Mouse (Mus musculus): ENCODE results near the gene Asns.

Gene Asns

DNA sequence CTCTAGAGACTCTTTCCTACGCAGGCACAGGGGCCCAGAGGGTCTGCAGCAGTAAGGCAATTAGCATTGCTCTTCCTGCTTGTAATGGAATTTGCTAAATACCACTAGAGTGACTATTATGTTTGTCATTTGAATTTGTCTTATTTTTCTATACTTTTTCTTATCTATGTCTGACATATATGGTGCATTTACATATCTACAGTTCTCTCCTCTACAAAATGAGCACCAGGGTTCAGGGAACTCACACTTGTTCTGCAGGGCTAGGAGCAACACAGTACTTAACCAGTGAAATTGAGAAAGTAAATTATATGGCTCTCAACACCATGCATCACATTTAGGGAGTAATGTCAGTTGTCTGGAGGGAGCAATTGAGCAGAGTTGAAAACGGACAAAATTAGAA lies 21.2 kb upstream of the Asns start:
- Histone ChIP-seq H3K4me1 (replicated peaks; ENCODE audit: low read depth, low read length) (peaks cover 18% of the 10 kb centered on the region), H3K4me3 (replicated peaks; ENCODE audit: low read length) (no peak overlapping the region), H3K9me3 (ENCODE audit: low read length) (peaks cover 5% of the 10 kb centered on the region), H3K36me3 (ENCODE audit: insufficient read depth, low read length) (no peaks in the 10 kb centered on the region), H3K27me3 (ENCODE audit: insufficient read depth, low read length) (no peaks in the 10 kb centered on the region)
- no peak for TF ChIP-seq POU5F1 (IDR thresholded peaks at IDR 0.05; ENCODE audit: borderline replicate concordance, low read length)
- no peak for TF ChIP-seq NANOG (IDR thresholded peaks at IDR 0.05; ENCODE audit: borderline replicate concordance, low read length)
- no peak for TF ChIP-seq CTCF (conservative IDR thresholded peaks at IDR 0.05; ENCODE audit: low read length)

GRCm38 (mm10) chr6:7711837-7712330 lies 18.8 kb upstream of the Asns start:
- no peaks in the 10 kb centered on the region for H3K36me3 ChIP-seq (ENCODE audit: insufficient read depth, low read length)
- no peak for TF ChIP-seq POU5F1 (IDR thresholded peaks at IDR 0.05; ENCODE audit: borderline replicate concordance, low read length)
- no peak for TF ChIP-seq NANOG (IDR thresholded peaks at IDR 0.05; ENCODE audit: borderline replicate concordance, low read length)
- TF ChIP-seq CTCF (conservative IDR thresholded peaks at IDR 0.05; ENCODE audit: low read length), result no peak
- H3K27me3 ChIP-seq (ENCODE audit: insufficient read depth, low read length), result no peaks in the 10 kb centered on the region
- peaks cover 5% of the 10 kb centered on the region for H3K9me3 ChIP-seq (ENCODE audit: low read length)
- H3K4me1 ChIP-seq (replicated peaks; ENCODE audit: low read depth, low read length), result peaks cover 19% of the 10 kb centered on the region
- no peak overlapping the region for H3K4me3 ChIP-seq (replicated peaks; ENCODE audit: low read length)

DNA sequence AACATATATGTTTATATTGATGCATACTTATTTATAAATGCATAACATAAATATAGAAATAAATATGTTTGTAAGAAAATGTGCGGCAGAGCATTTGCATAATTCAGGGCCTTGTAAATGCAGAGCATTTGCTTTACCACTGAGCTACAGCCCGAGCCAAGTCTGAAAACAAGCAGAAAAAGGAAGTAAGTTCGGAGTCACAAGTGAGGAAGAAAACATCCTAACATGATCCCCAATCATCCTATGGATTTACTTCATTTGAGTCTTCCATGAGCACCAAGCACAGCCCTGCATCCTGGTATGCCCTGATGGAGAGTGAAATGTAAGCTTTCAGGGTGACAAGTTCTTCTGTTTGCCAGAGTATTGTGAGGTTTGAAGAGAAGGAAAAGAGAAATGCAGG lies 15.2 kb upstream of the Asns start:
- Histone ChIP-seq H3K4me3 (replicated peaks; ENCODE audit: low read length) (no peak overlapping the region), H3K36me3 (ENCODE audit: insufficient read depth, low read length) (no peaks in the 10 kb centered on the region), H3K9me3 (ENCODE audit: low read length) (no peaks in the 10 kb centered on the region), H3K27me3 (ENCODE audit: insufficient read depth, low read length) (no peaks in the 10 kb centered on the region), H3K4me1 (replicated peaks; ENCODE audit: low read depth, low read length) (peaks cover 25% of the 10 kb centered on the region)
- TF ChIP-seq CTCF (conservative IDR thresholded peaks at IDR 0.05; ENCODE audit: low read length) (no peak), NANOG (IDR thresholded peaks at IDR 0.05; ENCODE audit: borderline replicate concordance, low read length) (no peak), POU5F1 (IDR thresholded peaks at IDR 0.05; ENCODE audit: borderline replicate concordance, low read length) (no peak)

GRCm38 (mm10) chr6:7706796-7707195 lies 13.7 kb upstream of the Asns start:
- H3K36me3 ChIP-seq (ENCODE audit: insufficient read depth, low read length), result no peaks in the 10 kb centered on the region
- peaks cover 16% of the 10 kb centered on the region for H3K4me1 ChIP-seq (replicated peaks; ENCODE audit: low read depth, low read length)
- TF ChIP-seq POU5F1 (IDR thresholded peaks at IDR 0.05; ENCODE audit: borderline replicate concordance, low read length) (no peak), CTCF (conservative IDR thresholded peaks at IDR 0.05; ENCODE audit: low read length) (no peak), NANOG (IDR thresholded peaks at IDR 0.05; ENCODE audit: borderline replicate concordance, low read length) (no peak)
- H3K27me3 ChIP-seq (ENCODE audit: insufficient read depth, low read length), result no peaks in the 10 kb centered on the region
- no peak overlapping the region for H3K4me3 ChIP-seq (replicated peaks; ENCODE audit: low read length)
- H3K9me3 ChIP-seq (ENCODE audit: low read length), result no peaks in the 10 kb centered on the region

DNA sequence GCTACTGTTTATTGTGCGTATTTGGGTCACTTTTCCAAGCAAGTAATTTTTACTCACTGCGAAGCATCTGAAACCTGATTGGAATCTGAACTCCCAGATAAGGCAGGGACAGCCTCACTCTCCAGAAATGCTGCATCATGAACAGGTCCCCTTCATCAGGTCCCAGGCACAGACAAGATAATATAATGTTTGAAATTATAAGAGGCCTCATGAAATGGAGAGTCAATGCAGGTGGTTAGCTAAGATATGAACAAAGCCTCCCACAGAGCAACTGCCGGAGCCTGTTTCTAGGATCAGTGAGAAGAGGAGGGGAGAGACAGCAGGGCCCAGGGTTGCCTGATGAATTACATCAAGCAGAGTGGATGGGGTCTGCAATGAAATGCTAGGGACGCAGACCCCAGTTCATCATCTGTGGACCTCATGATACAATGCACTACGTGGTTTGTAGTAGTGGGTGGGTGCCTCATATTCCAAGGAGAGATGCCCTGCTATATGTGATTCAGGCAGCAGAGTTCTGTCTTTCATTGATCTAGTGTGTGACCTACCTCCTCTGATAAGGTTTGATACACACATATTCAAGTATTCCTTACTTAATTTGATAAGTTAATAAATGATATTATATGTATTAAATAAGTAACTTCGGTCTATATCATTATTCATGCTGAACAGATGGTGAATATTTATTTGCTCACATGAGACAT lies 5.1 kb upstream of the Asns start:
- TF ChIP-seq NANOG (IDR thresholded peaks at IDR 0.05; ENCODE audit: borderline replicate concordance, low read length) (no peak), POU5F1 (IDR thresholded peaks at IDR 0.05; ENCODE audit: borderline replicate concordance, low read length) (no peak)
- Histone ChIP-seq H3K27me3 (ENCODE audit: insufficient read depth, low read length) (no peaks in the 10 kb centered on the region), H3K4me3 (replicated peaks; ENCODE audit: low read length) (no peak overlapping the region), H3K4me1 (replicated peaks; ENCODE audit: low read depth, low read length) (peaks cover 49% of the 10 kb centered on the region), H3K36me3 (ENCODE audit: insufficient read depth, low read length) (no peaks in the 10 kb centered on the region), H3K9me3 (ENCODE audit: low read length) (no peaks in the 10 kb centered on the region)

GRCm38 (mm10) chr6:7697077-7697643 lies 4.1 kb upstream of the Asns start:
- H3K4me1 ChIP-seq (replicated peaks; ENCODE audit: low read depth, low read length), result peaks cover 50% of the 10 kb centered on the region
- H3K4me3 ChIP-seq (replicated peaks; ENCODE audit: low read length), result no peak overlapping the region
- H3K36me3 ChIP-seq (ENCODE audit: insufficient read depth, low read length), result no peaks in the 10 kb centered on the region
- TF ChIP-seq NANOG (IDR thresholded peaks at IDR 0.05; ENCODE audit: borderline replicate concordance, low read length), result no peak
- no peak for TF ChIP-seq POU5F1 (IDR thresholded peaks at IDR 0.05; ENCODE audit: borderline replicate concordance, low read length)
- TF ChIP-seq CTCF (conservative IDR thresholded peaks at IDR 0.05; ENCODE audit: low read length), result no peak
- H3K27me3 ChIP-seq (ENCODE audit: insufficient read depth, low read length), result no peaks in the 10 kb centered on the region
- H3K9me3 ChIP-seq (ENCODE audit: low read length), result no peaks in the 10 kb centered on the region

DNA sequence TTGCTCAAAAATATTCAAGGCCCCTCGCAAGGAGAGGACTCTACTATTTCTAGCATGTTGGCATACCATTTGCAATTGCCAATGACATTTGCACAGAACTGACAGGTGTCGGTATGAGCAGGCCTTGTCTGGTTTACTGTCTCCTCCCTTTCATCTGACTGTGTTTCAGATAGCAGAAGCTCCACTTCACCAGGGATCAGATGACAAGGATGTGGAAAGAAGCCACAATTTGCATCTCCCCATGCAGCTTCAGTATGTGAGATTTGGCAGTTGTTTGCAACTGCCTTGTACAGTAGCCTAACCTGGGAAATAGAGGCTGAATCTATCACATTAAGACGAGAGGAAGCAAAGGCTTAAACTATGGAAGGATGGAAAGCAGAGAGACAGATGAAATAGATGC lies 3.6 kb upstream of the Asns start:
- Histone ChIP-seq H3K27me3 (ENCODE audit: insufficient read depth, low read length) (no peaks in the 10 kb centered on the region), H3K9me3 (ENCODE audit: low read length) (no peaks in the 10 kb centered on the region)

DNA sequence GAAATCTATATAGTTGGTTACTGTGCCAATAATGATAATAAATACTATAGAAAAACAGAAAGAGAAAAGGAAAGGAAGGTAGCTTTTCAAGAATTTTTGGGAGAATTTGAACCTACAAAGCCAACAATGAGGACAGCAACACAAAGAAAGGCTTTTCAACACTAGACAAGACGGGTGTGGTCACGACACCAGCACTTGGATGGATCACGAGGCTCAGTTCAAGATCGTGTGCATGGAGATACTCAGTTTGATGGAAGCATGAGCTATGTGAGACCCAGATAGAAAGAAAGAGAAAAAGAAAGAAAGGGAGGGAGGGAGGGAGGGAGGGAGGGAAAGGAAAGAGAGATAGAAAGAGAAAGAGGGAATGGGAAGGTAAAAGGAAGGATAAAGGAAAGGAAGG lies 2.8 kb upstream of the Asns start:
- Histone ChIP-seq H3K36me3 (ENCODE audit: insufficient read depth, low read length) (no peaks in the 10 kb centered on the region), H3K4me1 (replicated peaks; ENCODE audit: low read depth, low read length) (peaks cover 61% of the 10 kb centered on the region), H3K27me3 (ENCODE audit: insufficient read depth, low read length) (no peaks in the 10 kb centered on the region), H3K4me3 (replicated peaks; ENCODE audit: low read length) (no peak overlapping the region), H3K9me3 (ENCODE audit: low read length) (no peaks in the 10 kb centered on the region)
- no peak for TF ChIP-seq NANOG (IDR thresholded peaks at IDR 0.05; ENCODE audit: borderline replicate concordance, low read length)
- TF ChIP-seq CTCF (conservative IDR thresholded peaks at IDR 0.05; ENCODE audit: low read length), result no peak
- no peak for TF ChIP-seq POU5F1 (IDR thresholded peaks at IDR 0.05; ENCODE audit: borderline replicate concordance, low read length)

More for the DNA sequence above, 3.6 kb upstream of the Asns start:
- no peaks in the 10 kb centered on the region for H3K36me3 ChIP-seq (ENCODE audit: insufficient read depth, low read length)
- no peak overlapping the region for H3K4me3 ChIP-seq (replicated peaks; ENCODE audit: low read length)
- TF ChIP-seq NANOG (IDR thresholded peaks at IDR 0.05; ENCODE audit: borderline replicate concordance, low read length) (no peak), CTCF (conservative IDR thresholded peaks at IDR 0.05; ENCODE audit: low read length) (no peak), POU5F1 (IDR thresholded peaks at IDR 0.05; ENCODE audit: borderline replicate concordance, low read length) (no peak)
- H3K4me1 ChIP-seq (replicated peaks; ENCODE audit: low read depth, low read length), result peaks cover 53% of the 10 kb centered on the region

Measured in E14TG2a.4 (cell line).